Mouse (Mus musculus): Measurements from ENCODE around the gene Lsm12.

DNA sequence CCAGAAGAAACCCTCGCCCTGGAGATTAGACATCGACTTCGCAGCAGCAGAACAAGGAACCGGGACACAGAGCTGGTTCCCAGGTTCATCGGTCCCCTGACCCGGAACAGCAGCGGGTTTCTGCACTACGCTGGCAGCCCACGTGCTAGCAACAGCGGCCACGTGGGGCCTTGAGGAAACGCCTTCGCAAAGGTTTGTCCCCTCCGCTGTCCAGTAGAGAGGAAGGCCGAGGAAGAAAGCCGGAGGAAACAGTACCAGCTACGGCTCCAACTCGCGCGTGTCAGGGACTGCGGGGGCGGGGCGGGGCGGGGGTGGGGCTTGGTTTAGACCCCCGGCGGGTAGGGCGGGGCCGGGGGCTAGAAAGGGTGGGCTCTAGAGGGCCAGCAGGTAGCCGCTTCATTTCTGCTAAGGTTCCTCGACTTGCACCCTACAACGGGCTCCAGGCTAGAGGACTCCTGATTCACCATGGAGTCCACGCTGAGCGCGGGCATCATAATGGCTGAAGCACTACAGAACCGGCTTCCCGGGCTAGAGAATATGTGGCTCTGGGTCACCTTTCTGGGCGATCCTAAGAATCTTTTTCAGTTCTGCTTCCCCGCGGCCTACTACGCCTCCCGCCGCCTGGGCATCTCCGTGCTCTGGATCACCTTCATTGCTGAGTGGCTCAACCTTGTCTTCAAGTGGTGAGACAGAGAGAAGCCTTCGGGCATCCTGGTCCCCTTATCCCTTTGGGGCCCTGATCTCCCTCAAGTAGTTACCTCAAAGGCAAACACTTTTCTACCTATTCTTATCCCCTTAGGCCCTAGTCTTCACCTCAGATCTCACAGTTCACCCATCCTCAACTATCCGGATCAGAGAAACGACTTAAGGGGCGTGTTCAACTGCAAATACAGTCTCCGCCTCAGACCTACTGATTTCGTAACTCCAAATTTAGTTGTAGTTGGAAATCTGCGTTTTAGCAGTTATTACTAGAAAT is 4.7 kb upstream of the Lsm12 start, which contains the start of gene G6pc3:
- no peak for TF ChIP-seq CTCF (IDR thresholded peaks at IDR 0.05; ENCODE audit: borderline replicate concordance, insufficient read depth, low read depth, low read length)
- 0 out of 2 replicates have a peak, but pooled peaks have one; percentile 23 for TF ChIP-seq POLR2A (IDR thresholded peaks at IDR 0.05; ENCODE audit: borderline replicate concordance, insufficient read depth, low read length)
